Mouse (Mus musculus) C3H10T1/2 (cell line): Measurements from ENCODE around the gene Pifo. TPM values are rescaled to one million over a fixed set of nuclear protein-coding genes. Genes with fewer than 3 reads are reported as not detected.

Experiments
- polyA plus RNA-seq, 2 experiments: library from polyadenylated mRNA; unstranded; fragments of >200 nt; fragmentation: generic; extraction: Trizol; gene quantifications; one replicate each; pipeline ENCODE4 v1.2.1; 2012; ENCODE audit warnings: missing spikeins in 2 of 2

Gene Pifo
- polyA plus RNA-seq = not detected

GRCm38 (mm10) chr3:106014546-106014945 lies at the start of gene Pifo:
TSS of gene Pifo (minus strand) at chr3:106014646.

GRCm38 (mm10) chr3:106032781-106033180 lies 18.3 kb upstream of the Pifo start, which contains the start of gene Chil5:
TSS of gene Chil5 (minus strand) at chr3:106032814.

DNA sequence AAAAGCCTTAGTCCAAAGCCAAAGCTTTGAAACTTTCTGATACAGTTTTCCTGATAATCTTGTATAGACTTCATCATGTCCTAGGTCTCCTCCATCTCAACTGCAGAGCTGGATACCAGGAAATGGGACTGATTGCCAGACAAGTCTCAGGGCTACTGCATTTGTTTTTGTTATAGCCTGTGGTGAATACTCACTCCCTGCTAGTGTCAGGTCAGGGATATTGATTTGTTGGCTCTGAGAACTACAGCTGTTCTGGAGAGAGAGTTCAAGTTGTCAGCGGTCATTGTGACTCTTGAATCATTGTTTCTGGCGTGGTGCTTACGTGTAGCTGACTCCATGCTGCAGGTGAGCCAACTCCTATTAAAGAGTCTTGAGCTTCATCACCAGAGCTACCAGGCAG lies 41.0 kb downstream of the Pifo start, which contains the start of gene Ovgp1:
Gene Ovgp1, plus strand, starts transcription at position 301 of the 400 bp plus-strand sequence.

GRCm38 (mm10) chr3:105959999-105960398 lies 54.4 kb downstream of the Pifo start, which contains the start of gene Atp5f1:
TSS of gene Atp5f1 (minus strand) at chr3:105960099.

DNA sequence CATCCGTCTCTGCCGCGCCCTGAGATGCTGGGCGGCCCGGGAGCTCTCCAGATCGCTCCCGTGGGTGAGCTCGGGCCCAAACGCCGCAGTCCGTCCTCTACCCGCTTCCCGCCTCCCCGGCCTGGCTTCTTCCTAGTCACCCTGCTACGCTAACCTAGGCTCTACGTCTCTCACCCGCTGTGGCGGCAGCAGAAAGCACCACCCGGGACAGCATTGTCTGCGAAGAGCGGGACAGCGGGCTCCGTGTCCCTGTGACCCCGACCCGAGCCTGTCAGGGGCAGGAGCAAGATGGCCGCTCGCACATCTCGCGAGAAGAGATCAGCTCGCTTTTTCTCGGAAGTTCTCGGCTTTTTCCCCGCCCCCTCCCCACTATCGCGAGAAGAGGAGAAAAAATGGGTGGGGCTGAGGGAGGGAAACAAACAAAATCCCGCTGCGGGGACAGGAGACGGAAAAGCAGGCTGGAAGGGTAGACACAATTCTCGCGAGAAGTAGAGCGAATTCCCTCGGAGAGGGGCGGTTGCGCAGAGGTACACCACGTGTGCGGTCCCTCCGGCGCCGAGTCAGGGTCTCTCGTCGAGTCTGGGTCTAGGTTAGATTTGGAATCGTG lies 55.4 kb downstream of the Pifo start, which contains the start of gene Wdr77:
Gene Wdr77, plus strand, starts transcription at position 396 of the 607 bp plus-strand sequence.

Other genes starting within 250 kb of the Pifo start
- gene Rap1a, start 213.3 kb downstream of the Pifo start, polyA plus RNA-seq = 10 to 100 TPM in 1 of 2 experiments, 1 to 10 TPM in 1; 1.7 to 10.2 TPM
- gene Adora3, start 143.8 kb downstream of the Pifo start, polyA plus RNA-seq = not detected
- under 1 TPM in 1 of 2 experiments, not detected in 1; 0.19 TPM for gene Tmigd3, start 143.7 kb downstream of the Pifo start, polyA plus RNA-seq
- not detected for gene I830077J02Rik, start 82.0 kb downstream of the Pifo start, polyA plus RNA-seq
- 10 to 100 TPM; 19.0 to 20.8 TPM for gene Wdr77, start 55.3 kb downstream of the Pifo start, polyA plus RNA-seq
- 100 to 1,000 TPM in 1 of 2 experiments, 10 to 100 TPM in 1; 33.4 to 139 TPM for gene Atp5f1, start 54.5 kb downstream of the Pifo start, polyA plus RNA-seq
- under 1 TPM; 0.01 to 0.57 TPM for gene Ovgp1, start 40.9 kb downstream of the Pifo start, polyA plus RNA-seq
- not detected for gene Chil5, start 18.2 kb upstream of the Pifo start, polyA plus RNA-seq
- not detected for gene Chia1, start 98.6 kb upstream of the Pifo start, polyA plus RNA-seq
- gene Chil3, start 152.9 kb upstream of the Pifo start, polyA plus RNA-seq = not detected
- not detected for gene Chil4, start 204.9 kb upstream of the Pifo start, polyA plus RNA-seq